Mouse (Mus musculus) erythroblast, adult 5-6 weeks (primary cell): ENCODE data around the gene 4933424G06Rik. TPM values are rescaled to one million over a fixed set of nuclear protein-coding genes. Genes with fewer than 3 reads are reported as not detected.

ENCODE experiments used
- ATAC-seq: replicated peaks from 2 replicates; pipeline ENCODE4 v1.8.0; 2016; ENCODE audit warnings: moderate number of reproducible peaks, mild to moderate bottlenecking, moderate TSS enrichment, inconsistent platforms; ENCODE audit not compliant: poor library complexity, low FRiP score, severe bottlenecking
- total RNA-seq, 2 experiments: library from RNA; stranded (forward) in 1 of 2; stranded (reverse) in 1 of 2; fragments of 150-400 nt in 1 of 2; fragments of 200-764, 138-1000 nt in 1 of 2; gene quantifications; 2 replicates each; pipeline versions ENCODE4 v1.2.3 to v1.2.4; 2015 to 2017; ENCODE audit warnings: low replicate concordance in 2 of 2

The 4933424G06Rik gene
- total RNA-seq, 2 experiments from 2014 or later, result not detected

GRCm38 (mm10) chr1:36708626-36709025 is 1.3 kb upstream of the 4933424G06Rik start:
- ATAC-seq, result 0 out of 2 replicates have a peak, but pooled peaks have one; percentile 2

DNA sequence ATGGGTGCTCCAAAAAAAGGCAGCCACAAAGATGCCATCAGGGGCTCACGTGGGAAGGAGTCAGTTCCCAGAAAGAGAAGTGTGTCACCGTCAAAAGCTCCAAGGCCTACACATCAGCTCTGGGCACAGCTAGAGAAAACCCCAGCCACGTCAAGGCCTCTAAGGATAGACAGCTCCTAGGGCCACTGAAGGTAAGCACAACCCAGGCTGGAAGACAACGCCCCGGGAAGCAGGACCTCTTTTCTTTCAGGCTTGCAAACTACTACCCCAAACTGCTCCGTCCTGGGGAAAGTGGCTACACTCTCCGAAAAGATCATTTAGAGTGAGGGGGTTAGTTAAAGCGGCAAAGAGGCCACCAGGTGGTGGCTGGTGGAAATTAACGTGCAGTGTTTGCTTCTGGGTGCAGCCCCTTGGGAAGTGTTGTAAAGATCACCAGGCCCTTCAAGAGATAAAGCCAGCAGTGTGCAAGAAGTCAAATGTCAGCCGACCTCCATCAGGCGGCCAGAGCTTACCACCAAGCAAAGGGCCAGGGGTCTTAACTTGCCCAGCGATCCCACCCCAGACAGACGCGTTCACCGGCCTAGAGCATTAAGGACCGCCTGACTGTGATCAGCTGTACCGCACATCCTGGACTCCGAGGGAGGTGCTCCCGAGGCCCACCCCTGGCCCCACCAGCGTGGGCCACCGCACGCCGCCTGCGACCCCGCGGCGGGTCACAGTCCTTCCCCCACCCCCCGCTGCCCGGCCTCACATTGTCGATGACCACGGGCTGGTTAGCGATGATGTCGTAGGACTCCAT is 695 bp upstream of the 4933424G06Rik start:
- ATAC-seq, result peak; percentile 32

- no peak for ATAC-seq
These were observed 1.2 kb downstream of the 4933424G06Rik start for GRCm38 (mm10) chr1:36711104-36711503.

- no peak for ATAC-seq
These were observed 4.4 kb downstream of the 4933424G06Rik start, which contains the start of gene Actr1b for GRCm38 (mm10) chr1:36714311-36714710. Actr1b (minus strand) TSS chr1:36714422.

- ATAC-seq, result no peak
These were observed 8.8 kb downstream of the 4933424G06Rik start for GRCm38 (mm10) chr1:36718786-36719185.

GRCm38 (mm10) chr1:36723146-36724056 is 13.5 kb downstream of the 4933424G06Rik start:
- ATAC-seq, result no peak

- no peak for ATAC-seq
These were observed 14.1 kb downstream of the 4933424G06Rik start for GRCm38 (mm10) chr1:36724057-36724431.

DNA sequence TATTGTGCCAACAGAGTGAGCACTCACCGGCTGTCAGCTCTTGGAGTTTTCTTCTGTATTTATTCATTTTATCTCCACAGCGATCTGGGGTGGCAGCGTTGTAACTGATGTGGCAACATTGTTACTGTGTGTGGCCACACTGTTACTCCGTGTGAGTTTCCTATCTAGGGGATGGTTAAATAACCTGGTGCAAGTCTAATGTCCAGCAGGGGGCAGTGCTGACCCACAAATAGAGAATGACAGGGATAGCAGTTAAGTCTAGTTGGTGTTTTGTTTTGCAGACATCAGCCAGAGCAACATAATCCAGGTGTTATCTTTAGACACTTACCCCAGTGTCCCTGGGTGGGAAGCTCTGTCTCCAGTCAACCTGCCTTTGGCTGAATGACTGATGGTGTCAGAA is 27.4 kb downstream of the 4933424G06Rik start:
- ATAC-seq, result peak; percentile 89

GRCm38 (mm10) chr1:36739231-36739630 is 29.3 kb downstream of the 4933424G06Rik start:
- ATAC-seq, result no peak

GRCm38 (mm10) chr1:36743046-36743445 is 33.1 kb downstream of the 4933424G06Rik start:
- no peak for ATAC-seq

DNA sequence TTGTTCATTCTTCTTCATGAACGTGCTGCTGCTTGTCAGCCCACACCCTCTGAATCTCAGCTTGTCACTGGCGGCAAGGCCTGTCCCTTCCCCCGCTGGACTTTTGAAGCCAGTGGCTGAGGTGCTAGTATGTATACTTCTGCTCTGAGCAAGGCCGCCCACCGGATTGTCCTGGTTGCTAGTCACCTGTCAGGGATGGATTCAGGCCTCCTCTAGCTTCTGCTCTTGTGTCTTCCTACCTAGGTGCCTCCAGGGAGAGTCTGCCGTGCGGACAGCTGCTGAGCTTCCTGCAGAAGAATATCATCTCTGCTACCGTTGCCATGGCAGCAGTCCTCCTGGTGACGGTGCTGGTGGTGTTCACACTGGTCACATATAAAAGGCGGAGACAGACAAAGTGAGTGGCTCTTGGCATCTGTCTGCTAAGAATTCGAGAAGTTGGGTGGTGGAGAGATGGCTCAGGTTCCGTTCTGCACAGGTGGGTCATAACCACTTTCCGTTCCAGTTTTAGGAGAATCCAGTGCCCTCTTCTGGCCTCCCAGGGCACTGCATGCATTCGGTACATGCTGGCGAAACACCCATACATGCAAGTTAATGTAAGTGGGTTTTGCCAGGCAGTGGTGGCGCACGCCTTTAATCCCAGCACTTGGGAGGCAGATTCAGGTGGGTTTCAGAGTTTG is 34.5 kb downstream of the 4933424G06Rik start:
- no peak for ATAC-seq

GRCm38 (mm10) chr1:36745661-36746060 is 35.7 kb downstream of the 4933424G06Rik start:
- ATAC-seq, result no peak

GRCm38 (mm10) chr1:36746452-36746851 is 36.5 kb downstream of the 4933424G06Rik start:
- no peak for ATAC-seq

- ATAC-seq, result no peak
These were observed 44.2 kb downstream of the 4933424G06Rik start for GRCm38 (mm10) chr1:36753932-36754675.

GRCm38 (mm10) chr1:36758553-36758952 is 48.6 kb downstream of the 4933424G06Rik start:
- no peak for ATAC-seq

- ATAC-seq, result no peak
These were observed 49.1 kb downstream of the 4933424G06Rik start for GRCm38 (mm10) chr1:36759076-36759475.

- no peak for ATAC-seq
These were observed 50.5 kb downstream of the 4933424G06Rik start for GRCm38 (mm10) chr1:36760401-36760800.

DNA sequence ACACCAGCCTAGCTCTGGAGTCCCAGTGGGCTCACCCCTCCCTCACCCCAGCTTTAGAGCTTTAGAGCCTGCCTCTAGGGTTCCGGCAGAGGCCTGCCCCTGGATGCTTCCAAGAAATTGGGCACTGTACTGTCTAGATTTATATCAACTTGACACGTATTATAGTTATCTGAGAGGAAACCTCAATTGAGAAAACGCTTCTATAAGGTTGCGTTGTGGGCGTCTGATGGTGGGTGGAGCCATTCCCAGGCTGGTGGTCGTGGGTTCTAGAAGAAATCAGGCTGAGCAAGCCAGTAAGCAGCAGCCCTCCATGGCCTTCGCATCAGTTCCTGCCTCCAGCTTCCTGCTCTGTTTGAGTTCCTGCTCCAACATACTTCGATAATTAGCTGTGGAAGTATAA is 51.1 kb downstream of the 4933424G06Rik start:
- ATAC-seq, result no peak

GRCm38 (mm10) chr1:36761568-36761967 is 51.6 kb downstream of the 4933424G06Rik start, which contains the start of gene Zap70:
Zap70 (plus strand) TSS chr1:36761798.
- no peak for ATAC-seq
